Mouse (Mus musculus): ENCODE measurements around the gene Gemin6.
"Not testable (repeated sequence)": the region's sequence is repeated elsewhere in the genome, so short reads cannot be mapped to it uniquely, and the experiment has no call there.

The Gemin6 gene

DNA sequence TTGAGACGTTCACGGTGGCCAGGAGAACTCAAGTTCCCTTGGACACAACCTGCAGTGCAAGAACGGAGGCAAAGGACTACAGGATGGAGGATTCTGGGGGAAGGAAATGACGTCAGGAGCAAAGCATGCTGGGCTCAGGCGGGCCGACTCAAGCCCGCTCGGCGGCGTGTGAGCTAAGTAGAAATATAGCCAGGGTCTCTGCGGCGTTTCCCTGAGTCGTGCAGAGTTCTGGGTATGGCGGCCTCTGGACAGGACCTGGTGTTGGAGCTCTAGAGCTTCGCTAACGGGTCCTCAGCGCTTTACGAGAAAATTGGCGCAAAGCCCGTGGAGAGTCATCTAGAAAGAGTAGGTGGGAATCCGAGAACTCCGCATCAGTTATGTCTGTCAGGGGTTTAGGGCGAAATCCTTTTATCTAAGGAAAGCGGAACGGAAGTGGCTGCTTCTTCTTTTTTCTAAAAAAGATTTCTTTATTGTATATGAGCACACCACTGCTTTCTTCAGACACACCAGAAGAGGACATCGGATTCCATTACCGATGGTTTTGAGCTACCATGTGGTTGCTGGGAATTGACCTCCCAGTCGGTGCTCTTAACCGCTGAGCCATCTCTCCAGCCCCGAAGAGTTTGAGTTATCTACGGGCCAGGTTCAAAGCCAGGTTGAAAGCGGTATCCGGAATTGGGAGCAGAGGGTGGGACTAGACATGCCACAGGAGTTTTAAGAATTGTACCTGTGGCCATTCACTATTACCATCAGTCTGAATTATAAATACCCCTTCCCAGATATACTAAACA is at the start of gene Gemin6:
Gene Gemin6 (plus strand): TSS at position 116 of the 791 bp plus-strand sequence.
- DNase-seq (ENCODE audit: low read depth), result peak; percentile 88

DNA sequence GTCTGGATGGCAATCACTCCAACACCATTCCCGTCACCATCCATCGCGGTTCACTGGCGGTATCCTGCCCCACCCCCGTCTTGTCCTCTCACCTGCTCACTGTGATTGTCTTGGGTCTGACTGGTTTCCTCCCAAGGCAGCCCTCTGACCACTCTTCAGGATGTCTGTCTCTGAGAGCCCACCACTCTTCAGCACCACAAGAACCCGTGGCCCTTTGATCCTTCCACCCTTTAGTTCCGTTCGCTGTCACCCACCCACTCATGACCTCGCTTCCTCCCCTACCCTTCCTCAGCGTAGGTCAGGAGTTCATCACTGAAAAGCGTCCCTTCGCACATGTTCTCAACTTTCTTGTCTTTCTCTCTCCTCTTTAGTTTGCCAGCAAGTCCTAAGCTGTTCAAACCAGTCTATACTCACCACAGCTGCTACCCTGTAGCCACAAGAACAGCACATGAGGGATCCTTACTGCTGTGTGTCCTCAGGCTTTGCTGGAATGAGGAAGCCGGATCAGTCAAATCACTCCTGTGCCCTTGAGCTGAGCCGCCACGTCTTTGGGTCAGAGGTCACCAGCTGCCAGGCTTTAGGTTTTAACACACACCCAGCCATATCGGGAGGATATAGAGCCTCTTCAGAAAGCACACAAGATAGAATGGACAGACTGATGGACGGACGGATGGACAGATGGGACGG is 49.4 kb upstream of the Gemin6 start:
- no peak for DNase-seq (ENCODE audit: low read depth)

GRCm38 (mm10) chr17:80175386-80175739 is 48.9 kb upstream of the Gemin6 start:
- no peak for DNase-seq (ENCODE audit: low read depth)

DNA sequence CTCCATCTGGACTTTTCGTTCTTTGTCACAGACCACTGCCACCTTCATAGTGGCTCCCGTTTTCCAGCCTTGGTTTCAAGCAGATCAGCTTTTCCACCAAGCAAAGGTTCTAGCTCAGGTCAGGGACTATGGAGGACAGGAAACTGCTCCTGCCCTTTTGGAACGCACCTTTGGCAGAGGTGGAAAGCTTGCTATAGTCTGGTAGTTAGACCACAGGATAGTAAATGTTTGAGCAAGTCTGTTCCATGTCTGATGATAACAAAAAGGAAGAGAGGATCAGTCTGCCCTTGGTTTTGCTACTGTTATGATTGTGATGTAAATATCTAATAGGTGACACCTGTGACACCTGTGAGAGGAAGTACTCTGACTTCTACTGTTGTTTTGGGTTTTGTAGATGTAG is 48.3 kb upstream of the Gemin6 start:
- DNase-seq (ENCODE audit: low read depth), result no peak

DNA sequence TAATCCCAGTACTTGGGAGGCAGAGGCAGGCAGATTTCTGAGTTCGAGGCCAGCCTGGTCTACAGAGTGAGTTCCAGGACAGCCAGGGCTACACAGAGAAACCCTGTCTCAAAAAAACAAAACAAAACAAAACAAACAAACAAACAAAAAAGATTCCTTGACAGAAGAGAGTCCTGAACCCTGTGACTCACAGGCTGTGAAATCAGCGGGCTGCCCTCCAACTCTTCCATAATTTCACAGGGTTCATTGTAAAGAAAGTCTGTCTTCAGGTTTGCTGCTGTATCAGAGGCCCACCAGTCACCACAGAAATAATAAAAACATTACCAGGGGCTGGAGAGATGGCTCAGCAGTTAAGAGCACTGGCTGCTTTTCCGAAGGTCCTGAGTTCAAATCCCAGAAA is 45.4 kb upstream of the Gemin6 start:
- not testable (repeated sequence) for DNase-seq (ENCODE audit: low read depth)

- peak; percentile 74 for DNase-seq (ENCODE audit: low read depth)
Measured at GRCm38 (mm10) chr17:80179959-80180358, 44.3 kb upstream of the Gemin6 start.

GRCm38 (mm10) chr17:80180468-80180867 is 43.8 kb upstream of the Gemin6 start:
- no peak for DNase-seq (ENCODE audit: low read depth)

DNA sequence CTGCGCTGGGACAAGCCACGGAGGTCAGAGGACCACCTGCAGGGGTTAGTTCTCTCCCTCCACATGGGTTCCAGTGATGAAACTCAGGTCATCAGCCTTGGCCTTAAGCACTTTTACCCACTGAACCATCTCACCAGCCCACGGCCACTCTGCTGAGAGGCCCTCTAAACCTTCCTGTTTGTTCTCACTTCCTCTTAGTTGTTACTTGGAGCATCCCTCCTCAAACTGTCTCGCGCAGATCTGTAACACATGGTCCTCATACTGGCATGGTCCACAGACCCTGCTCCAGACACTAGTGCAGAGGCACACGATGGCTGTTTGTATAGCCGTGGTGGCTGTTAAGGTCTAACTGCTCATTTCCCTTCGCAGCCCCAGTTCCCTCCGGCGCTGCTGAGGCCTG is 40.6 kb upstream of the Gemin6 start:
- DNase-seq (ENCODE audit: low read depth), result no peak

- peak; percentile 39 for DNase-seq (ENCODE audit: low read depth)
Measured at GRCm38 (mm10) chr17:80193075-80193474, 31.2 kb upstream of the Gemin6 start.

GRCm38 (mm10) chr17:80199160-80199778 is 25.0 kb upstream of the Gemin6 start:
- no peak for DNase-seq (ENCODE audit: low read depth)

DNA sequence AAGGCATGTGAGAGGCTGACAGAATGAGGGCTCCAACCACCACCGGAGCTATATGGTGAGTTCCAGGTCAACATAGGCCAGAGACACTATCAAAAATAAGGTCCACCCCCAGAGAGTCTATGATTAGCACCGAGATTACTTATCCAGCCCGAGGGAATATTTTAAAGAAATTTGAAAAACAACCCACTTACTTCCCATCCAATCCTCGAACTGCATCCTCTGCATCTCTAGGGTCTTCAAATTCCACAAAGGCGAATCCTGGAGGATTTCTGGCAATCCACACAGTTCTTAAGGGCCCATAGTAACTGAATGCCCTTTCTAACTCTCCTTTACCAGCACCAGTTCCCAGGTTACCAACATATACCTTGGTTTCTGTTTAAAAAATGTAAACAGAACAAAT is 18.6 kb upstream of the Gemin6 start:
- DNase-seq (ENCODE audit: low read depth), result no peak

- DNase-seq (ENCODE audit: low read depth), result peak; percentile 16
Measured at GRCm38 (mm10) chr17:80206301-80206670, 18.0 kb upstream of the Gemin6 start.

DNA sequence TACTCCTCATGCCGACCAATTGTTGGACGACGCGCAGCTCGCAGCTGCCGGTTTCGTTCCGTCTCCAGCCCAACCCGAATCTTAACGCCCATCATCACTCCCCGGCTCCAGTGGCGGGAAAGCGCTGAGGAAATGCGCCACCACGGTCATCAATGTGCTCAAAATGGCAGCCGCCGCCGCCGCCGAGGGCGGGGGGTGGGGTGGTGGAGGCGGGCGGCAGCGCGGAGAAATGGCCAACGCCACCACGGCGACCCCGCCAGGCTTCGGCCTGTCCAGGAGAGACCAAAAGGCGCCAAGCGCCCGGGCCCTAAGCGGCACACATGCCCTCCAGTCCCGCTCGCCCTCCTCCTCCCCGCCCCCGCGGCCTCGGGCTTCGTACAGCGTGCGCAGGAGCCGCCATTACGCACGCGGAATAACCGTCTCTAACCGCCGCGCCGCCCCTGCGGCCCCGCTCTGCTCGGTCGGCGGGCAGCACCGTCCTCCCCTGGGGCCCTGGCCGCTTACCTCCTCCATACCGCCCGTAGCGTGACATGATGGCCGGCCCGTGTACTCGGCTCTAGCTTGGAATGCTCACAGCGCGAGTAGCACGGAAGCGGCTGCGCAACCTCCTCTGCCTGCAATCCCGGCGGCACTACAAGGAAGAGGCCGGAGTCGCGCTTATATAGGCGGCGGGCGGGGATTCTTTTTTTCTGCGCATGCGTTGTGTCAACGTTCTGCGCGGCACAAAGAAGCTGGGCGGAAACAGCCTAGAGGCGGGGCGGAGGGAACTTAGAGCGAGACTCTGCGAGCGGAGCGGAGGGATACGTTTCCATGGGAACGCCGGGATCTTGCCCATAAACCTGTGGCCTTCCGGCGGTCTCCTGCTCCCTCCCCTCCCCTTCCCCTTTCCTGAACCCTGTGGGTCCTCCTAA is 17.3 kb upstream of the Gemin6 start, which contains the start of the genes Srsf7 and Ttc39d:
Gene Srsf7 (minus strand): TSS at position 637 of the 911 bp plus-strand sequence.
Gene Ttc39d (plus strand): TSS at position 790 of the 911 bp plus-strand sequence.
- DNase-seq (ENCODE audit: low read depth), result peak; percentile 95

DNA sequence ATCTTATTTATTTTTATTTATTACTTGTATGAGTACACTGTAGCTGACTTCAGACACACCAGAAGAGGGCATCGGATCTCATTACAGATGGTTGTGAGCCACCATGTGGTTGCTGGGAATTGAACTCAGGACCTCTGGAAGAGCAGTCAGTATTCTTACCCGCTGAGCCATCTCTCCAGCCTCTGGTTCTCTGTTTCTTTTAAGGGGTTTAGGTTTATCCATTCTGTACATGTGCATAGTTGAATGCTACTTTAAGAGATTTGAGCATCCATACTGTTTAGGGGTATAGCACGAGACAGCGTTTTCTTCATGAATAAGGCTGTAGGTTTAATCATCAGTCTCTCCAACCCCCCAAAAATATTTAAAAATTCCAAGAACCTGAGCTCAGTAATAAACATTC is 10.2 kb upstream of the Gemin6 start:
- not testable (repeated sequence) for DNase-seq (ENCODE audit: low read depth)

DNA sequence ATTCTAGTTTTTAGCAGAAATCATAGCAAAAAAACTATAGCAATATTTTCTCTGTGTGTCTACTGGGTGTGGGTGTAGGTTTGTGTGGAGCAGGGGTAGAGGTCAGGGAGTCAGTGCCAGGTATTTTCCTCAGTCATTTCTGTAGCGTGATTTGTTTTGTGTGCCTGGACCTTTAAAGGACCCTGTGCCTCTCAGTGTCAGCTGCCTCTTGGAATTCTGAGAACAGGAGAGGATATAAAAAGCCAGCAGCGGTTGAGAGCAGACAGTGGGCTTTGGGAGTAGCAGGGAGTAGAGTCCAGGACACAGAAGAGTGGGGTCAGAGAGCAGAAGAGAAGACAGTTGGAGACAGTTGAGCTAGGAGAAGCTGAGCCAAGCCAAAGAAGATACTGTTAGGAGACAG is 4.1 kb upstream of the Gemin6 start:
- DNase-seq (ENCODE audit: low read depth), result no peak

DNA sequence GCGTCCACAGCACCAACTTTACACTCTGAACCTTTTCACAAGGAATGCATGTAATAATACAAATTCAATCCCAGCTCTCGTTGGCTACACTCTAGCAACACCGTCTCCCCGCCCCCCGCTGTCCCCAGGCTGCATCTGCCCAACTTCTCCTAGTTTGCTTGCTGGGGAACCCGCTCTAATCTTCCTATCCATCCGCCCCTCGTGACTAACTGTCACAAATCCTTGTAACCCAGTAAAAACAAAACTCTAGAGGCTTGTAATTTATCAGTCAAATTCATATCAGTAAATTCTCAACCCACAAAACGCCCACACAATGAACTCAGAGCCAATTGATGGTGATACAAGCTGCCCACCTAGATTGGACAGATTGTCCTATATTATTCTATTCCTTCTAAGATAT is 3.0 kb upstream of the Gemin6 start:
- DNase-seq (ENCODE audit: low read depth), result no peak

- DNase-seq (ENCODE audit: low read depth), result peak; percentile 29
Measured at GRCm38 (mm10) chr17:80221890-80222628, 2.2 kb upstream of the Gemin6 start.

DNA sequence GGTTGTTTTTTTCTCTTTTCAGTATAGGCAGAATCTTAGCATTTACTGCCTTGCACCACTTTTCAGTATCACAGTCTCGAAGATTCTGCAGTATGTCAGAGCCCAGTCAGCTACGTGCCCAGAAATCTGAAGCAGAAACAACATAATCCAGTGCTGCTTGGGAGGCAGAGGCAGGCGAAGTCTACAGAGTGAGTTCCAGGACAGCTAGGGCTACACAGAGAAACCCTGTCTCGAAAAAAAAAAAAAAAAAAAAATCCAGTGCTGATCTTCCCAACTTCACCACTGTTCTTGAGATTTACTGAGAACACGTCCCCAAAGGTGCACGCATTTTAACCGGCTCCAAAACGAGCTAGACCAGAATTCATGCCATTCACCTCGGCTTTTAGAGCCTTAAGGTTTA is 412 bp upstream of the Gemin6 start:
- no peak for DNase-seq (ENCODE audit: low read depth)

- peak; percentile 37 for DNase-seq (ENCODE audit: low read depth)
Measured at GRCm38 (mm10) chr17:80225142-80225541, 901 bp downstream of the Gemin6 start.

- no peak for DNase-seq (ENCODE audit: low read depth)
Measured at GRCm38 (mm10) chr17:80229396-80229795, 5.2 kb downstream of the Gemin6 start.

DNA sequence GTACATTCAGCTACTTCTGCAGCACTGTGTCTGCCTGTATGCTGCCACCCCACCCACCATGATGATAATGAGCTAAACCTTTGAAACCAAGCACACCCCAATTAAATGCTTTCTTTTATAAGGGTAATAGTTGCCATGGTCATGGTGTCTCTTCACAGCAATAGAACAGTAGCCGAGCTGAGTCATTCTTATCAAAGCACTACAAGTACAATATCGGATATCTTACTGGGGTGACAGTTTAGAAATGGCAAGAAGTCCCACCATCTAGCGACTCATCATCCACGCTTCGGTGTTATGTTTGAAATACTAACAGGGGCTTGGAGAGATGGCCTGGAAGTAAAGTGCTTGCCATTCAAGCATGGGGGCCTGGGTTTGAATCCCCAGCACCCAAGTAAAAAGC is 9.6 kb downstream of the Gemin6 start:
- peak; percentile 2 for DNase-seq (ENCODE audit: low read depth)

Measured in 416B (cell line).